Mouse (Mus musculus) adrenal gland, postnatal 0 days (tissue): ENCODE results near the gene Nkx6-2. TPM values are rescaled to one million over a fixed set of nuclear protein-coding genes. Genes with fewer than 3 reads are reported as not detected.

Experiments used
- polyA plus RNA-seq: library from polyadenylated mRNA; unstranded; fragments of >200 nt; fragmentation: Nextera tagmentation; extraction: Ambion mirVana; gene quantifications from 2 replicates; pipeline ENCODE4 v1.2.1, GENCODE M21; 2015

Nkx6-2 gene
- 0.08 TPM in 1 of 2 replicates, not detected in the other for polyA plus RNA-seq

DNA sequence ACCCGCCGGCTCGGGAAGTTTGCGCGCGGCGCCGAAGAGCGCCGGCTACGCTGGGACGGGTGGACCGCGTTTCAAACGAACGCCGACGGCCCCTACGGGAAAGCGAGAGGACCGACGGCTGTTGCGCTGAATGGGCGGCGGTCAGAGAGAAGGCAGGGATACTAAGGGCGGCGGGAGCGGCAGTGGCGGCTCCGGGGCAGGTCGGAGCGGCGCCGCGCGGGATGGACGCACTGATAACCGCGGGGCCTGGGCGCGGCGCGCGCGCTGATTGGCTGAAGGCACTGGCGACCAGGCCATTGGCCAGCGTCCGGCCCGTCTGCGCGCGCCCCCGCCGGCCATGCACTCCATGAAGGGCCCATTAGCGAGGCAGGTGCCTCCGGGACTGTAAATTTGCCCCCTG is at the start of gene Nkx6-2:
Gene Nkx6-2, minus strand, starts transcription at position 203 of the 400 bp plus-strand sequence.

Other genes with a start within 250 kb of the Nkx6-2 start
- 27.8 and 41.9 TPM in 2 replicates for gene Inpp5a, start 193.7 kb downstream of the Nkx6-2 start, polyA plus RNA-seq
- 0.44 and 1.4 TPM in 2 replicates for gene Cfap46, start 101.0 kb upstream of the Nkx6-2 start, polyA plus RNA-seq